Mouse (Mus musculus) MEL (cell line): ENCODE measurements around the gene Stac2. TPM values are rescaled to one million over a fixed set of nuclear protein-coding genes. Genes with fewer than 3 reads are reported as not detected.

ENCODE experiments used
- DNase-seq: peaks from one replicate; pipeline ENCODE4 v3.0.0; 2011; ENCODE audit warnings: low read depth, low spot score
- H3K27ac ChIP-seq: 2 replicates; pipeline ENCODE4 v1.5.1; 2012; ENCODE audit warnings: low read depth, mild to moderate bottlenecking, control low read depth, low read length, moderate library complexity; ENCODE audit not compliant: control insufficient read depth
- H3K27me3 ChIP-seq, 2 experiments: fragments of 150-350 bp in 1 of 2; sonication (generic) in 1 of 2; 2 replicates each; pipeline ENCODE4 v1.6.1; 2012; ENCODE audit warnings: low read length in 2 of 2, mild to moderate bottlenecking in 2 of 2, improper control_type of control experiment in 1 of 2, moderate library complexity in 1 of 2; ENCODE audit not compliant: insufficient read depth in 2 of 2, control insufficient read depth in 1 of 2
- H3K36me3 ChIP-seq, 2 experiments: 2 replicates each; pipeline ENCODE4 v1.6.1; 2012 to 2014; ENCODE audit warnings: low read length in 2 of 2, improper control_type of control experiment in 1 of 2, inconsistent platforms in 1 of 2, mild to moderate bottlenecking in 1 of 2; ENCODE audit not compliant: insufficient read depth in 2 of 2, control insufficient read depth in 1 of 2
- H3K4me1 ChIP-seq, 2 experiments: fragments of 150-350 bp in 1 of 2; sonication (generic) in 1 of 2; 2 replicates each; pipeline ENCODE4 v1.6.1; 2012; ENCODE audit warnings: low read length in 2 of 2, improper control_type of control experiment in 1 of 2, mild to moderate bottlenecking in 1 of 2; ENCODE audit not compliant: insufficient read depth in 2 of 2, control insufficient read depth in 1 of 2
- H3K4me3 ChIP-seq, 2 experiments: fragments of 150-350 bp in 1 of 2; sonication (generic) in 1 of 2; 2 replicates each; pipeline ENCODE4 v1.5.1; 2012; ENCODE audit warnings: low read depth in 2 of 2, low read length in 2 of 2, mild to moderate bottlenecking in 2 of 2, moderate library complexity in 2 of 2, control low read depth in 1 of 2, improper control_type of control experiment in 1 of 2; ENCODE audit not compliant: control insufficient read depth in 1 of 2, insufficient read depth in 1 of 2
- H3K79me2 ChIP-seq: 2 replicates; pipeline ENCODE4 v1.6.1; 2012; ENCODE audit warnings: mild to moderate bottlenecking, low read length, moderate library complexity; ENCODE audit not compliant: control insufficient read depth, poor library complexity, insufficient read depth
- H3K9ac ChIP-seq: 2 replicates; pipeline ENCODE4 v1.6.1; 2012; ENCODE audit warnings: low read depth, mild to moderate bottlenecking, control low read depth, low read length, moderate library complexity; ENCODE audit not compliant: control insufficient read depth, poor library complexity, severe bottlenecking
- H3K9me3 ChIP-seq: fragments of 150-350 bp; sonication (generic); replicated peaks from 2 replicates; pipeline ENCODE4 v1.6.1; 2012; ENCODE audit warnings: mild to moderate bottlenecking, low read length, improper control_type of control experiment, moderate library complexity; ENCODE audit not compliant: insufficient read depth
- BHLHE40 ChIP-seq: IDR thresholded peaks from 2 replicates; pipeline ENCODE4 v1.6.1; 2012; ENCODE audit warnings: low read depth, mild to moderate bottlenecking, inconsistent platforms, low read length, improper control_type of control experiment, borderline replicate concordance
- CHD1 ChIP-seq: IDR thresholded peaks from 2 replicates; pipeline ENCODE4 v1.6.1; 2012; ENCODE audit warnings: low read depth, mild to moderate bottlenecking, inconsistent platforms, low read length, improper control_type of control experiment
- CHD2 ChIP-seq: IDR thresholded peaks from 2 replicates; pipeline ENCODE4 v1.6.1; 2011; ENCODE audit warnings: low read length, improper control_type of control experiment
- E2F4 ChIP-seq: IDR thresholded peaks from 2 replicates; pipeline ENCODE4 v1.6.1; 2011; ENCODE audit warnings: low read depth, low read length, improper control_type of control experiment, borderline replicate concordance
- ETS1 ChIP-seq: IDR thresholded peaks from 2 replicates; pipeline ENCODE4 v1.6.1; 2012; ENCODE audit warnings: low read depth, mild to moderate bottlenecking, inconsistent platforms, low read length, improper control_type of control experiment, moderate library complexity
- GABPA ChIP-seq: IDR thresholded peaks from 2 replicates; pipeline ENCODE4 v1.6.1; 2012; ENCODE audit warnings: low read depth, mild to moderate bottlenecking, inconsistent platforms, low read length, improper control_type of control experiment, moderate library complexity
- GATA1 ChIP-seq: IDR thresholded peaks from 2 replicates; pipeline ENCODE4 v1.6.1; 2011; ENCODE audit warnings: low read depth, low read length, improper control_type of control experiment
- JUND ChIP-seq: IDR thresholded peaks from 2 replicates; pipeline ENCODE4 v1.6.1; 2011; ENCODE audit warnings: low read depth, mild to moderate bottlenecking, improper control_type of control experiment, low read length
- KAT2A ChIP-seq: conservative IDR thresholded peaks from 2 replicates; pipeline ENCODE4 v1.6.1; 2012; ENCODE audit warnings: low read depth, low read length, improper control_type of control experiment, inconsistent platforms
- MAFK ChIP-seq: IDR thresholded peaks from 2 replicates; pipeline ENCODE4 v1.6.1; 2011; ENCODE audit warnings: low read depth, mild to moderate bottlenecking, low read length, improper control_type of control experiment, borderline replicate concordance
- MXI1 ChIP-seq: IDR thresholded peaks from 2 replicates; pipeline ENCODE4 v1.6.1; 2011; ENCODE audit warnings: mild to moderate bottlenecking, low read depth, low read length, improper control_type of control experiment
- MYB ChIP-seq: IDR thresholded peaks from 2 replicates; pipeline ENCODE4 v1.6.1; 2011; ENCODE audit warnings: mild to moderate bottlenecking, low read depth, low read length, improper control_type of control experiment
- NELFE ChIP-seq: IDR thresholded peaks from 2 replicates; pipeline ENCODE4 v1.6.1; 2011; ENCODE audit warnings: low read depth, low read length, improper control_type of control experiment
- POLR2A ChIP-seq, 2 experiments: IDR thresholded peaks; 2 replicates each; pipeline ENCODE4 v1.6.1; 2011 to 2012; ENCODE audit warnings: low read length in 2 of 2, mild to moderate bottlenecking in 2 of 2, control low read depth in 1 of 2, improper control_type of control experiment in 1 of 2, low read depth in 1 of 2, moderate library complexity in 1 of 2; ENCODE audit not compliant: control insufficient read depth in 1 of 2, insufficient read depth in 1 of 2, poor library complexity in 1 of 2
- POLR2AphosphoS2 ChIP-seq: IDR thresholded peaks from 2 replicates; pipeline ENCODE4 v1.6.1; 2011; ENCODE audit warnings: low read length, improper control_type of control experiment
- POLR2AphosphoS5 ChIP-seq: IDR thresholded peaks from 2 replicates; pipeline ENCODE4 v1.6.1; 2012; ENCODE audit warnings: low read depth, borderline replicate concordance, mild to moderate bottlenecking, inconsistent platforms, low read length, moderate library complexity, mixed read lengths
- SIN3A ChIP-seq: IDR thresholded peaks from 2 replicates; pipeline ENCODE4 v1.6.1; 2012; ENCODE audit warnings: low read length, improper control_type of control experiment, inconsistent platforms
- SMC3 ChIP-seq: IDR thresholded peaks from 2 replicates; pipeline ENCODE4 v1.6.1; 2011; ENCODE audit warnings: low read depth, low read length, improper control_type of control experiment
- TBP ChIP-seq: IDR thresholded peaks from 2 replicates; pipeline ENCODE4 v1.8.0; 2011; ENCODE audit warnings: low read depth, low read length, improper control_type of control experiment
- TCF12 ChIP-seq: IDR thresholded peaks from 2 replicates; pipeline ENCODE4 v1.6.1; 2014; ENCODE audit warnings: low read depth, mild to moderate bottlenecking, inconsistent platforms, low read length, improper control_type of control experiment, moderate library complexity
- UBTF ChIP-seq: IDR thresholded peaks from 2 replicates; pipeline ENCODE4 v1.6.1; 2012; ENCODE audit warnings: low read depth, mild to moderate bottlenecking, inconsistent platforms, low read length, improper control_type of control experiment, moderate library complexity, borderline replicate concordance; ENCODE audit not compliant: insufficient read depth
- USF2 ChIP-seq, 2 experiments: IDR thresholded peaks; 2 replicates each; pipeline ENCODE4 v1.6.1; 2011 to 2012; ENCODE audit warnings: improper control_type of control experiment in 2 of 2, low read length in 2 of 2, borderline replicate concordance in 1 of 2, inconsistent platforms in 1 of 2, low read depth in 1 of 2, mild to moderate bottlenecking in 1 of 2; ENCODE audit not compliant: insufficient read depth in 1 of 2
- ZKSCAN1 ChIP-seq: IDR thresholded peaks from 2 replicates; pipeline ENCODE4 v1.6.1; 2012; ENCODE audit warnings: low read depth, mild to moderate bottlenecking, inconsistent platforms, low read length, improper control_type of control experiment, moderate library complexity
- ZMIZ1 ChIP-seq: IDR thresholded peaks from 2 replicates; pipeline ENCODE4 v1.6.1; 2012; ENCODE audit warnings: low read depth, mild to moderate bottlenecking, inconsistent platforms, low read length, improper control_type of control experiment, moderate library complexity
- ZNF384 ChIP-seq: IDR thresholded peaks from 2 replicates; pipeline ENCODE4 v1.6.1; 2012; ENCODE audit warnings: low read depth, mild to moderate bottlenecking, inconsistent platforms, low read length, improper control_type of control experiment
- polyA plus RNA-seq, 2 experiments: library from polyadenylated mRNA; stranded (reverse) in 1 of 2; unstranded in 1 of 2; fragments of >175 nt in 1 of 2; fragments of >200 nt in 1 of 2; gene quantifications; 2 replicates each; pipeline versions ENCODE4 v1.2.1 to v1.2.4; 2012; ENCODE audit warnings: low replicate concordance in 2 of 2, low read depth in 1 of 2; ENCODE audit not compliant: insufficient read length in 2 of 2, insufficient read depth in 1 of 2, missing spikeins in 1 of 2
- total RNA-seq: library from RNA; depleted of rRNA; stranded (reverse); fragments of 300-350 nt; gene quantifications from 2 replicates; pipeline ENCODE4 v1.2.3, GENCODE M21; 2012

Gene Stac2
- total and polyA plus RNA-seq, 3 experiments = 0.04 TPM; not detected in 2

DNA sequence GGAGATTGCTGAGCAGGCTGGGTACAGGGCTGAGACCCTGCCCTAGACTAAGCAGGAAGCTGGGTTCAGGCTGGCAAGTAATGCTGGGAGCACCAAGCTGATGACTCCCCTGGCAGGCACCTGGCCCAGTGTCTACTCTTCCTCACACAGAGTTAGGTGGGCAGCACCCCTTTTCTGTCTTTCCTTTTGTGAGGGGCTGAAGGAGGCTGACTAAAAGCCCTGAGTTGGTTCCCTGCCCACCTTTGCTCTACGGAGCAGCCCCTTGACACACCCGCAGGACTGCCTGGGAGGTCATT is 2.8 kb downstream of the Stac2 start:
- no peaks in the 10 kb centered on the region for H3K79me2 ChIP-seq
- no peaks in the 10 kb centered on the region for H3K27me3 ChIP-seq
- DNase-seq = no peak
- 0 out of 4 replicates have a peak, but pooled peaks cover 0 to 4% of the 10 kb centered on the region in 2 experiments for H3K4me1 ChIP-seq
- no peak overlapping the region for H3K4me3 ChIP-seq
- H3K27ac ChIP-seq = no peak overlapping the region
- H3K9me3 ChIP-seq = no peaks in the 10 kb centered on the region
- H3K9ac ChIP-seq = no peak overlapping the region
- H3K36me3 ChIP-seq = no peaks in the 10 kb centered on the region
- TF ChIP-seq CHD1 = no peak
- TF ChIP-seq POLR2A (IDR thresholded peaks at IDR 0.05; ENCODE audit: control insufficient read depth in 1 of 2, insufficient read depth in 1 of 2, low read depth in 1 of 2, low read length in 2 of 2, poor library complexity in 1 of 2) = no peak
- TF ChIP-seq SMC3 = no peak
- no peak for TF ChIP-seq ZKSCAN1
- no peak for TF ChIP-seq USF2 (IDR thresholded peaks at IDR 0.05; ENCODE audit: borderline replicate concordance in 1 of 2, insufficient read depth in 1 of 2, low read depth in 1 of 2, low read length in 2 of 2)
- no peak for TF ChIP-seq ZMIZ1
- TF ChIP-seq E2F4 = no peak
- TF ChIP-seq GABPA = no peak
- TF ChIP-seq GATA1 = no peak
- no peak for TF ChIP-seq BHLHE40
- no peak for TF ChIP-seq POLR2AphosphoS5
- TF ChIP-seq CHD2 = no peak
- no peak for TF ChIP-seq MAFK
- TF ChIP-seq ZNF384 = no peak
- TF ChIP-seq MXI1 = no peak
- no peak for TF ChIP-seq NELFE
- TF ChIP-seq JUND = no peak
- no peak for TF ChIP-seq SIN3A
- no peak for TF ChIP-seq KAT2A

DNA sequence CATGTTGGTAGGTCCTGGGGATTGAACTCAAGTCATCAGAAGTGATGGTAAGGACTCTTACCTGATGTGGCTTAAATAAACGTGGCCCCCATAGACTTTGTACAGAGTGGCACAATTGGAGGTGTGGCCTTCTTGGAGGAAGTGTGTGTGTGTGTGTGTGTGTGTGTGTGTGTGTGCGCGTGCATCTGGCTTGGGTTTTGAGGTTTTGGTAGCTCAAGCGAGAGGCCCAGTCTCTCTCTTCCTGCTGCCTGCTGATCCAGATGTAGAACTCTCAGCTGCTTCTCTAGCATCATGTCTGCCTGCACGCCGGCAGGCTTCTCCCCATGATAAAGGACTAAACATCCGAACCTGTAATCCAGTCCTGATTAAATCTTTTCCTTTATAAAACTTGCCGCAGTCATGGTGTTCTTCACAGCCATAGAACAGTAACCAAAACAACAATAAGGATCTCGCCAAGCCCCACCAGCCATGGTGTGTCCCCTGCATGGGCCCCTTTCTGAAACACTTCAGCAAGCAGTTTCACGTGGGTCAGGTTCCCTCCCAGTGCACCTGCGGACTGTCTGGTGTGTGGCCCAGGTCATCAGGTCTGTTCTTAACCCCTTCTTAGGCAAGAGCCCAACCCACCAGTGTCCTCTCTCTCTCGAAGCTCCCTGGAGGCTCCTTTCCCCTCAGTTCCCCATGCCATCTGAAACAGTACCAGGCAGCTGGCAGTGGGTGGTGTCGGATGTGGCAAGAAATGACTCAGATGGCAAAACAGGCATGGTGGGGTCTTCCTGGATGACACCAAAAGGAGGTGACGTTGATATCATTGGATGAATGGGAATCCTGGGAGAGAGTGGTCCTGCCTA is 3.4 kb downstream of the Stac2 start:
- Histone ChIP-seq H3K4me3 (no peak overlapping the region), H3K27ac (no peak overlapping the region), H3K27me3 (no peaks in the 10 kb centered on the region), H3K9me3 (no peaks in the 10 kb centered on the region), H3K79me2 (no peaks in the 10 kb centered on the region), H3K9ac (no peak overlapping the region), H3K4me1 (0 out of 4 replicates have a peak, but pooled peaks cover 0 to 4% of the 10 kb centered on the region in 2 experiments), H3K36me3 (no peaks in the 10 kb centered on the region)
- DNase-seq = no peak
- TF ChIP-seq GABPA (no peak), MXI1 (no peak), POLR2A (IDR thresholded peaks at IDR 0.05; ENCODE audit: control insufficient read depth in 1 of 2, insufficient read depth in 1 of 2, low read depth in 1 of 2, low read length in 2 of 2, poor library complexity in 1 of 2) (no peak), TCF12 (no peak), TBP (no peak), CHD1 (no peak), KAT2A (no peak), MYB (no peak), ETS1 (no peak), UBTF (no peak), POLR2AphosphoS2 (no peak), ZMIZ1 (no peak)
